Mouse (Mus musculus): ENCODE measurements around the gene Trmu. TPM values are rescaled to one million over a fixed set of nuclear protein-coding genes. Genes with fewer than 3 reads are reported as not detected.
A peak's percentile ranks its signal among the peaks of the same experiment; 100 is the strongest.

The Trmu gene
- polyA plus RNA-seq (2016; fragmentation: Nextera tagmentation; extraction: Ambion mirVana), result 43.2 and 48.0 TPM in 2 replicates

DNA sequence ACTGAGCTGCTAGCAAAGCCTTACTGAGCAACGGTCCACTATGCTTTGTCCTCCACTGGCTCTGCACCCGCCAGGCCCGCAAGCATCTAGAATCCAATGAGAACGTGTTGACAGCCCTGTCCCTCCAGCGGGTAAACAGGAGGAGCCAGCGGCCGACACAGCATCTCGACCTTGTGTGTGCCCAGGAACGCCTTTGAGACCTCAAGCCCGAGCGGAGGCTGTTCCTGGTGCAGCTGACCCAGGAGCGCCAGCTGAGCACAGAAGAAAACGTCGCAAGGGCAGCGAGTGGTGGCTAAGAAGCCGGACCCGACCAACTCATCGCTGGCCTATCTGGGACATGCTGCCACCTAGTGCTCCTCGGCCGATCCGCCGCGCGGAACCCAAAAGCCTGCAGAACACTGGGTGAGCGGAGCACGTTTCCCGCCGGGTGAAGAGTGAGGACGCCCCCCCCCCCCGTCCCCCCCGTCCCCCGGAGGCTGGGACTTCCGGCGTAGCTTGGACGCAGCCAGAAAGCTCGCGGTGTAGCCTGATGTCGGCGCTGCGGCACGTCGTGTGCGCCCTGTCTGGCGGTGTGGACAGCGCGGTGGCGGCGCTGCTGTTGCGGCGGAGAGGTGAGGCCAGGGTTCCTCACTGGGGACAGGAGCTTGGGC, at the start of gene Trmu:
Gene Trmu (plus strand): TSS at position 465 of the 650 bp plus-strand sequence.
- Histone ChIP-seq H3K36me3 (replicated peaks) (peaks cover 50% of the 10 kb centered on the region), H3K4me3 (replicated peaks) (peak within 1 kb of the TSS; percentile 75), H3K9me3 (no peaks in the 10 kb centered on the region), H3K27me3 (no peaks in the 10 kb centered on the region), H3K4me1 (peaks cover 24% of the 10 kb centered on the region), H3K27ac (peak within 1 kb of the TSS; percentile 84), H3K4me2 (peak within 1 kb of the TSS; percentile 89), H3K9ac (peak within 1 kb of the TSS; percentile 85)
- WGBS, result under 1% methylated on average over 50 of the region's 50 CpGs
- ATAC-seq (ENCODE audit: low FRiP score), result peak; percentile 94

DNA sequence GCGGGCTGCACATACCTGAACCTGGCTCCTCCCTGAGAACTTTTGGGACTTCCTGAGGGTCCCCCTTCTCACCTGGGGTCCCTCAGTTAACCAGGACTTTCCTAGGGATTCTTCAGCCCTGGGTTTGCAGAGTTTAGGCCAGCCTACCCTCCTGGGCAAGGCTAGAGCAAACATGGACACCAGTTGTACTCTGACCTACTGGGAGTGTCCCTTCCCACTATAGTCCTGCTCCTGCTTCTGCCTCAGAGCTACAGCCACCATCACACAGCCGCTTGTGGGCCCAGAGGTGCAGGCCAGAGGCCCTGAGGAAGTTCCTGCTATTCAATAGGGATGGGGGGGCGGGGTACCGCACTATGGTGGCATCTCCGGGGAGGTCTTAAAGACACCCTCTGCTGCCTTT, 49.6 kb upstream of the Trmu start:
- H3K4me2 ChIP-seq, result no peak overlapping the region
- WGBS, result 59% methylated on average over 5 of the region's 5 CpGs
- no peak for ATAC-seq (ENCODE audit: low FRiP score)
- H3K9ac ChIP-seq, result no peak overlapping the region
- no peaks in the 10 kb centered on the region for H3K36me3 ChIP-seq (replicated peaks)
- peaks cover 12% of the 10 kb centered on the region for H3K4me1 ChIP-seq
- no peak overlapping the region for H3K4me3 ChIP-seq (replicated peaks)
- no peak overlapping the region for H3K27ac ChIP-seq
- H3K27me3 ChIP-seq, result 0 out of 2 replicates have a peak, but pooled peaks cover 4% of the 10 kb centered on the region
- no peaks in the 10 kb centered on the region for H3K9me3 ChIP-seq

DNA sequence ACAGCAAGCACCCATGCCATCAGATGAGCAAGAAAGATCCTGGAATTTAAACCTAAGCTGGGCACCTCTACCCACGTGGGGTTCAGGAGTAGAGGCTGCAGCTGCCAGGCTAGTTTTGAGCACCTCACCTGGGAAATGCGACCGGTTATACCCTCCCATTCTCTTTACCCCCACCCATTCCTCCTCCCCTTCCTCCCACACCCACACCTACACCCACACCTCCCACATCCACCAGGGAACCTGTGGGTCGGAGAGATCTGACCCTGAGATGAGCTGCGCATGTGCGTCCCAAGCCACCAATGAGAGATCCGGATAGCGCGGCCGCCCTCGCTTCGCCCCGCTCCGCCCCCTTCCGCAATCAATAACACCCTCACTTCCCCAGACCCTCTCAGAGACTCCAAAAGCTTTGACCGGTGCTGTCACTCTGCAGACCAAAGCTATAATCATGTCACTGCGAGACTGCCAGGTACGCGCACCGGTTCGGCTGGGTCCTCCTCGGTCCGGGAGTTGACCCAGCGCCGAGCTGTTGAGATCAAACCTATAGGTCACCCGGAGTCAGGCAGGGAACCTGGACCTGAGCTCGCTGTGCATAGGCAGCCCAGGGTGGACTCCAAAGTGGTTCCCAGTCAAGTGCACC, 47.0 kb upstream of the Trmu start, which contains the start of gene Ttc38:
Gene Ttc38 (plus strand): TSS at position 353 of the 637 bp plus-strand sequence.
- Histone ChIP-seq H3K4me1 (peaks cover 12% of the 10 kb centered on the region), H3K36me3 (replicated peaks) (no peaks in the 10 kb centered on the region), H3K27me3 (0 out of 2 replicates have a peak, but pooled peaks cover 4% of the 10 kb centered on the region), H3K9ac (peak within 1 kb of the TSS; percentile 59), H3K4me3 (replicated peaks) (peak within 1 kb of the TSS; percentile 51), H3K9me3 (no peaks in the 10 kb centered on the region), H3K27ac (no peak within 1 kb of the TSS), H3K4me2 (peak within 1 kb of the TSS; percentile 69)
- peak; percentile 90 for ATAC-seq (ENCODE audit: low FRiP score)
- 1% methylated on average over 27 of the region's 27 CpGs for WGBS

DNA sequence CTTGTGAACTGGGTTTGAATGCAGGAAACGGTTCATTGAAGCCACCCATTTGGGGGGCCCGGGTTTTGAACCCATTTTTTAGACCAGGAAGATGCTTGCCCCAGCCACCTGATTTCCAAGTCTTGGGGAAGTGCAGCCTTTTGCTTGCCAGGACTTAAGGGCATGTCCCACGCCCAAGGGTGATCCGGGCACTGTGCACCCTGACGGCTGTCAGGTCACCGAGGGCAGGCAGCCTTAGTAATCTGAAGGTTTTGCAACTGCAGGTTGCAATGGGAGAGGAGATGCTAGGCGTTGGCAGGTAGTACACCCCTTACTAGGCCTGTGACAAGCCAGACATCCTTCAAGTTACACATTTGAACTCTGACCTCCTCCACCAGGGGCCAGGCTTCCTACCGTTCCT, 46.5 kb upstream of the Trmu start:
- Histone ChIP-seq H3K27me3 (0 out of 2 replicates have a peak, but pooled peaks cover 4% of the 10 kb centered on the region), H3K4me3 (replicated peaks) (peak overlapping the region; percentile 51), H3K9me3 (no peaks in the 10 kb centered on the region), H3K9ac (peak overlapping the region; percentile 59), H3K4me2 (peak overlapping the region; percentile 69), H3K27ac (no peak overlapping the region), H3K4me1 (peaks cover 12% of the 10 kb centered on the region), H3K36me3 (replicated peaks) (no peaks in the 10 kb centered on the region)
- 50% methylated on average over 8 of the region's 8 CpGs for WGBS
- no peak for ATAC-seq (ENCODE audit: low FRiP score)

DNA sequence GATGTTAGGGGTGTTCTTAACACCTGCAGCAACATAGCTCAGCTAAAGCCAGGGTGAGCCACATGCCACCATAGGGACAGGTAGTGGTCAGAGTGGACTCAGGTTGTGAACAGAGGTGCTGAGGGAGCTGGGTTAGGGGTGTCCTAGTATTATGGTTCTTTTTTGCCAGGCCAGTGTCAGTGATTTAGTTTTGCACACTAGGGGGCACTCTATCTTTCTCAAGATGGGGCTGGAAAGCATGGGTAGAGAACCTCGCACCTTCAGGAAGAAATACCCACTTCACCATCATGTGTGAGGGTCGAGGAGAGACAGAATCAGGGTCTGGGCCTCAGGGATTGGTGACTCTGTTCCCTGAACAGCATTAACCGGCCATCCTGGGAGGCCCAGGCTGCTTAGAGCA, 43.8 kb upstream of the Trmu start:
- H3K4me2 ChIP-seq, result no peak overlapping the region
- H3K9me3 ChIP-seq, result no peaks in the 10 kb centered on the region
- ATAC-seq (ENCODE audit: low FRiP score), result no peak
- WGBS, result 70% methylated on average over 3 of the region's 3 CpGs
- H3K9ac ChIP-seq, result no peak overlapping the region
- H3K4me3 ChIP-seq (replicated peaks), result no peak overlapping the region
- no peaks in the 10 kb centered on the region for H3K27me3 ChIP-seq
- H3K4me1 ChIP-seq, result peaks cover 12% of the 10 kb centered on the region
- H3K36me3 ChIP-seq (replicated peaks), result no peaks in the 10 kb centered on the region
- no peak overlapping the region for H3K27ac ChIP-seq

DNA sequence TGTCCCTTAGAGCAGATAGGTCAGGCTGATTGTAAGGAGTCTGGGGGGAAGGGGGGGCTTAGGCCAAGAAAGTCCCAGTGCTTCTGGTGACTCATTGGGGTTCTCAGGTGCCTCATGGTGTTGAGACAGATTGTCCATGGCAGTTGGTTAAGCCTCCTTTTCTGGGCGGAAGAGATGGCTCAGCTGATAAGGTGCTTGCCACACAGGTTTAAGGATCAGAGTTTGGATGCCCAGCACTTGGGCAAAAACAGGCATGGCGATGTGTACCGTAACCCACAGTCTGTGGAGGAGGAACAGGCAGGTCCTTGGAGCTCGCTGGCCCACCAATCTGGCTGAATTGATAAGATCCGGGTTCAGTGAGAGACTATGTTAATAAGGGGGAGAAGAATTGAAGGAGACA, 42.2 kb upstream of the Trmu start:
- whole genome bisulfite sequencing, result 97% methylated on average over 5 of the region's 5 CpGs
- no peak overlapping the region for H3K27ac ChIP-seq
- no peaks in the 10 kb centered on the region for H3K27me3 ChIP-seq
- peaks cover 9% of the 10 kb centered on the region for H3K4me1 ChIP-seq
- ATAC-seq (ENCODE audit: low FRiP score), result no peak
- no peak overlapping the region for H3K4me3 ChIP-seq (replicated peaks)
- no peaks in the 10 kb centered on the region for H3K36me3 ChIP-seq (replicated peaks)
- no peak overlapping the region for H3K4me2 ChIP-seq
- H3K9ac ChIP-seq, result no peak overlapping the region
- no peaks in the 10 kb centered on the region for H3K9me3 ChIP-seq

DNA sequence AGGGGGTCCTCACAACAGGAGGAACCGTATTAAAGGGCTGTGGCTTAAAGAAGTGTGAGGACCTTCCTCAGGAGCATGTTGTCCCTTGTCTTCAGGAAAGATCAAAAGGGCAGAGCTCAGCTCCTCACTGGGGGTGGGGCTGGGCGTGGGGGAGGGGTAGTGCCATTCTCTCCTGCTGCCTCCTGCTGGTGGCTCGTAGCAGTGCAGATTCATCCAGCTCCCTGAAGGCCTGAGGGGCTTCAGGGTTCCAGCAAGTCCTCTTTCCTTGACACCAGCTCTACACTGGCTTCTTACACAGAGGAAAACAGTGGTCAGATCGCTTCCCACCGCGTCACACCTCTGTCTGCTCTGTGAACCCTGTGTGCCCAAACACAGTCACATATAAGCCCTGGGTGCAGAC, 38.1 kb upstream of the Trmu start:
- Histone ChIP-seq H3K4me2 (no peak overlapping the region), H3K9me3 (no peaks in the 10 kb centered on the region), H3K4me1 (peaks cover 2% of the 10 kb centered on the region; the same call in 1 of the 2 replicates), H3K4me3 (replicated peaks) (no peak overlapping the region), H3K27ac (no peak overlapping the region), H3K36me3 (replicated peaks) (no peaks in the 10 kb centered on the region), H3K27me3 (no peaks in the 10 kb centered on the region), H3K9ac (no peak overlapping the region)
- WGBS, result 48% methylated on average over 6 of the region's 6 CpGs
- no peak for ATAC-seq (ENCODE audit: low FRiP score)

DNA sequence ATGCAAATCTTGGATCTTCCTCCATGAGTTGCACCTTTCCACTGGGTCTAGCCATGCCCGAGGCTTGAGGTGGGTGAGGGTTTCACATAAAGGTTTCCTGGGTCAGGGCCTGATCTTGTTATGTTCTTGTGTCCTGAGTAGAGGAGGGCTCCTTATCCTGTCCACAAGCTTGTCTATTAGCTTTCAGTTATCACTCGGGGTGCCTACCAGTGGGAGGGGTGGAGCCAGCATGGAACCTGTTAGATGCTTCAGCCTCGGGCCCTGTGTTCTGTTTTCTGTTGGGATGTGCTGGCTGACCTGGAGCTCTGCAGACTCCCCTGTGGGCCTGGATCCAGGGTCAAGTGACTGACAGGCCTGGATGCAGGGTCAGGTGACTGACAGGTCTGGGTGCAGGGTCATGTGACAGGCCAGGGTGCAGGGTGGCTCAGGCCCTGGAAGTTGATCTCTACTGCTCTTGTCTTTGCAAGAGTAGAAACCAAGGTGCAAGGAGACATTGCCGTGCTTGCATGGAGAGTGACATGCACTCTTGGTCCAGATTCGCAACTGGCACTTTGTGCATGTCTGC, 37.2 kb upstream of the Trmu start:
- no peak for ATAC-seq (ENCODE audit: low FRiP score)
- H3K4me1 ChIP-seq, result peaks cover 2% of the 10 kb centered on the region; the same call in 1 of the 2 replicates
- H3K9me3 ChIP-seq, result no peaks in the 10 kb centered on the region
- no peaks in the 10 kb centered on the region for H3K36me3 ChIP-seq (replicated peaks)
- 77% methylated on average over 5 of the region's 5 CpGs for WGBS
- no peak overlapping the region for H3K27ac ChIP-seq
- H3K4me3 ChIP-seq (replicated peaks), result no peak overlapping the region
- H3K27me3 ChIP-seq, result no peaks in the 10 kb centered on the region
- H3K4me2 ChIP-seq, result no peak overlapping the region
- no peak overlapping the region for H3K9ac ChIP-seq

DNA sequence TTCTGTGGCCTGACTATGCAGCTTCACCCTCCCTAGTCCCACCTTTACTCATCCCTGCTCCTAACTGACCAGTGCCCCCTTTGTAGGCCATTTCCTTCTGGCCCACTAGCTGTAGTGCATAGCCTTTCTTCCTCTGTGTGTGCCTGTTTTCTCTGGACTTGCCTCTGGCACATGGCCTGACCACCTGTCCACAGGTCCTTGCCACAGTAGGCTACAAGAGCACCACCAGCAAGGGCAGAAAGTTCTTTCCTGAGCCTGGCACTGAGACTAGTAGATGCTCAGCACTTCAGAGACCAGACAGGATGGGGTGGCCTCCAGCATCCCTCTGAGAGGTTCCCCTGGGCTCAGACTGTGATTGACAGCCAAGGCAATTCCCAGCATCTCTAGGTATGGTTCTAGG, 34.0 kb upstream of the Trmu start:
- no peaks in the 10 kb centered on the region for H3K27me3 ChIP-seq
- no peak for ATAC-seq (ENCODE audit: low FRiP score)
- no peak overlapping the region for H3K27ac ChIP-seq
- H3K4me2 ChIP-seq, result no peak overlapping the region
- H3K4me1 ChIP-seq, result peaks cover 2% of the 10 kb centered on the region; the same call in 1 of the 2 replicates
- H3K9me3 ChIP-seq, result no peaks in the 10 kb centered on the region
- H3K9ac ChIP-seq, result no peak overlapping the region
- H3K4me3 ChIP-seq (replicated peaks), result no peak overlapping the region
- H3K36me3 ChIP-seq (replicated peaks), result no peaks in the 10 kb centered on the region

DNA sequence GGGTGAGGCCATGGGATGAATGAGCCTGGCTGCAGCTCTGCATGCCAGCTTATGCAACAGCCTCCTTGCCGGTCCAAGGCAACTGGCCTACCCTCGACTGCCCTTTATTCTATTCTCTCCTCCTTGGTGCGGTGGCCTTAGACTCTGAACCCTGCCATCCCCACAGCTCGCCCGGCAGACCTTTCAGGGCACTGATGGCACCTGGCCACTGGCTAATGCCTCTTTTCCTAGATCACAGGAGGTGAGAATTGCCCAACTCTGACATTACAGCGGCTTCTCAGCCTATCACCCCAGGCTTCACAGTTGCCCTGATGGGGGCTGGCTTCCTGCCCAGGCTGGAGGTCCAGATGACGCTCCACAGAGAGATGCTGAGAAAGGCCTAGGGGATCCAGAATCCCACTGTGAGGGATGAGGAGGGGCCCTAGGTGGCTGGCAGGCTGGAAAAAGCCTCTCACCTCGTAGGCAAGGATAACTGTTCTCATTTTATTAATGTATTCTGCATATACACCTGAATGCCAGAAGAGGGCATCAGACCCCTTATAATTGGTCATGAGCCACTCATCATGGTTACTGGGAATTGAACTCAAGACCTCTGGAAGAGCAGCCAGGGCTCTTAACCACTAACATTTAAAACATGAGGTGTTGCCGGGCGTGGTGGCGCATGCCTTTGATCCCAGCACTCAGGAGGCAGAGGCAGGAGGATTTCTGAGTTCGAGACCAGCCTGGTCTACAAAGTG, 27.3 kb upstream of the Trmu start:
- Histone ChIP-seq H3K36me3 (replicated peaks) (no peaks in the 10 kb centered on the region), H3K4me3 (replicated peaks) (no peak overlapping the region), H3K27me3 (no peaks in the 10 kb centered on the region), H3K9me3 (no peaks in the 10 kb centered on the region), H3K27ac (no peak overlapping the region), H3K4me2 (no peak overlapping the region), H3K9ac (no peak overlapping the region), H3K4me1 (no peaks in the 10 kb centered on the region)
- ATAC-seq (ENCODE audit: low FRiP score), result no peak
- WGBS, result 82% methylated on average over 12 of the region's 12 CpGs

DNA sequence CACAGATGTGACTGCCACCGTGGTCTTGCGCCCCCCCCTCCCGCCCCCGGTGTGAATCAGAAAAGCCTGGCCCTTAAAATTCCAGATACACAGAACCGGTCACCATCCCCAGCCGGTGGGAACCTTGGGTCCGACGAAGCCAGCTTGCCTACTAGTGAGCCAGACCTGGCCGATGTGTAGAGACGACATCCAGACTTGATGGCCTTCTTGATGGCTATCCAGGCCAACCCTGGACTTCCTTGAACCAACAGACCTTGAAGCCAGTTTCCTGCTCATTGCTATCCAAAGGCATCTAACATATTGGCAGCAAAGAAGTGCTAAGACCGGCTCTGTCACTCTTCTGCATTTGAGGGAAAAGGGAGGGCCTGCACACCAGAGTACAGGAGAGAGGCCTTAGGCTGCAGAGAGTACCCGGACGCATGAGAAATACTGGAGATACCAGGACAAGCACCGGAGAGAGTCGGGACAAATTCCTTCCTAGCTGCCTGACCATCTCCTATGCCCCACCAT, 20.1 kb upstream of the Trmu start:
- no peaks in the 10 kb centered on the region for H3K9me3 ChIP-seq
- peak overlapping the region; percentile 87 for H3K9ac ChIP-seq
- H3K27me3 ChIP-seq, result no peaks in the 10 kb centered on the region
- peak overlapping the region; percentile 86 for H3K4me2 ChIP-seq
- peak overlapping the region; percentile 59 for H3K27ac ChIP-seq
- peak; percentile 57 for ATAC-seq (ENCODE audit: low FRiP score)
- peaks cover 25% of the 10 kb centered on the region for H3K4me1 ChIP-seq
- 11% methylated on average over 15 of the region's 15 CpGs for WGBS
- H3K4me3 ChIP-seq (replicated peaks), result peak overlapping the region; percentile 78
- H3K36me3 ChIP-seq (replicated peaks), result peaks cover 27% of the 10 kb centered on the region

DNA sequence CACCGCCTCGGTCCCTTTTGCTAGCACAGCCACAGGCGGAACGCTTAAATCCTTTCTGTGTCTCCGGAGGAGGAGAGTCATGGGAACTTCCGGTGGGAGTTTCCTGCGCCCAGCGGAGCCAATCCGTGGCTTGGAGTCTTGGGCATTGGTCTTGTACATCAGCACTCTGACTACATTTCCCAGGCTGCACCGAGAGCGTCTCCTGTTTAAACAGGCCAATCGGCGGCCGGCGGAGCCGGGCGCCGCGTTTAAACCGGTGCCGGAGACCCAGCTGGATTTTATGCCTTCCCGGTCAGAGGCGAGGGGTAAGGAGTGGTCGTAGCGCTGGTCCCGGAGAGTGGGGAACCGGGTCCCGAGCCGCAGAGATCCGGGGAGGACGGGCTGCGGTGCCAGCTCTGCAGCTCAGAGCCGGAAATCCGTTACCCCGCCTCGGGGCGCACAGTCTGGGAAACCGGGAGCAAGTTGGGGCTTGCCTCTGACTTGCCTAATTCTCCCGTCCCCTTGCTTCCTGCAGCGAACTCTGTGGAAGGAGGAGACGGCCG, 19.6 kb upstream of the Trmu start, which contains the start of gene Gtse1:
Gene Gtse1 (plus strand): TSS at position 256 of the 542 bp plus-strand sequence.
- H3K4me2 ChIP-seq, result peak within 1 kb of the TSS; percentile 86
- H3K36me3 ChIP-seq (replicated peaks), result peaks cover 32% of the 10 kb centered on the region
- WGBS, result under 1% methylated on average over 42 of the region's 42 CpGs
- peak within 1 kb of the TSS; percentile 78 for H3K4me3 ChIP-seq (replicated peaks)
- H3K27ac ChIP-seq, result peak within 1 kb of the TSS; percentile 75
- no peaks in the 10 kb centered on the region for H3K27me3 ChIP-seq
- peak within 1 kb of the TSS; percentile 87 for H3K9ac ChIP-seq
- peak; percentile 98 for ATAC-seq (ENCODE audit: low FRiP score)
- peaks cover 25% of the 10 kb centered on the region for H3K4me1 ChIP-seq
- H3K9me3 ChIP-seq, result no peaks in the 10 kb centered on the region

Data from forebrain, embryonic 12.5 days (tissue).